Mouse (Mus musculus) heart, adult 2 months (tissue): ENCODE results near the gene Efcab6.

ENCODE experiments used
- CTCF ChIP-seq: fragments of 200-600 bp; IDR thresholded peaks from 2 replicates; pipeline ENCODE4 v1.8.1; 2022; ENCODE audit warnings: antibody characterized with exemption, mild to moderate bottlenecking, moderate library complexity
- EP300 ChIP-seq: fragments of 200-500 bp; IDR thresholded peaks from 2 replicates; pipeline ENCODE4 v1.6.1; 2011; ENCODE audit warnings: low read depth, low read length, control low read depth; ENCODE audit not compliant: insufficient read depth
- POLR2A ChIP-seq: fragments of 200-500 bp; IDR thresholded peaks from 2 replicates; pipeline ENCODE4 v1.6.1; 2011; ENCODE audit warnings: mild to moderate bottlenecking, low read depth, low read length, control low read depth; ENCODE audit not compliant: insufficient read depth

GRCm38 (mm10) chr15:83998586-83998985 is 66.6 kb downstream of the Efcab6 start:
- TF ChIP-seq POLR2A (no peak), CTCF (no peak), EP300 (no peak)
